Mouse (Mus musculus) mammary gland, adult 2 months (tissue): ENCODE results near the gene Cdsn. TPM values are rescaled to one million over a fixed set of nuclear protein-coding genes. Genes with fewer than 3 reads are reported as not detected.

Experiments
- polyA plus RNA-seq: library from polyadenylated mRNA; depleted of rRNA; stranded (reverse); fragments of >200 nt; gene quantifications from 2 replicates; pipeline ENCODE4 v1.2.3, GENCODE M21; 2012; ENCODE audit warnings: low replicate concordance; rRNA removed

Cdsn gene
- polyA plus RNA-seq, result 63.9 and 77.7 TPM in 2 replicates

DNA sequence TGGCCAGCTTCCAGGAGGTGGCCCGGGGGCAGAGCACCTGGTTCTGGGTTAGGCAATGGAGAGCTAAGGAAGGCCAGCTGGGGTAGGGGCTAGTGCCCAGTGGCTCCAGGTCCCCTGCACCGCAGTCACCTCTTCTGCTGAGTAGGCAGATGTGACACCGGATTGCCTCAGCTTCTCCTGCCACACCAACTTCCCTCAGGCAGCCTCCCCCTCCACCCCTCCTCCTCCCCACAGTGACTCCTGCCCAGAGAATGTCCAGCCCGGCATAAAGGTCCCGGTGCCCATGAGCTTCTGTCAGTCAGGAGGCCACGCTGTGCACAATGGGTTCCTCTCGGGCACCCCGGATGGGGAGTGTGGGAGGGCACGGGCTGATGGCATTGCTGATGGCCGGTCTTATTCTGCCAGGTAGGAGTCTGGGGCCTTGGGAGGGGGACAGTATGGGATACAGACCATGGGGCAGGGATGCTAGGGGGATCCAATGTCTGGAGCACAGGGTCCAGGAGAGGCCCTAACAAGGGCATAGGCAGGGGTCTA lies at the start of gene Cdsn:
Gene Cdsn (plus strand): TSS at position 248 of the 534 bp plus-strand sequence.

DNA sequence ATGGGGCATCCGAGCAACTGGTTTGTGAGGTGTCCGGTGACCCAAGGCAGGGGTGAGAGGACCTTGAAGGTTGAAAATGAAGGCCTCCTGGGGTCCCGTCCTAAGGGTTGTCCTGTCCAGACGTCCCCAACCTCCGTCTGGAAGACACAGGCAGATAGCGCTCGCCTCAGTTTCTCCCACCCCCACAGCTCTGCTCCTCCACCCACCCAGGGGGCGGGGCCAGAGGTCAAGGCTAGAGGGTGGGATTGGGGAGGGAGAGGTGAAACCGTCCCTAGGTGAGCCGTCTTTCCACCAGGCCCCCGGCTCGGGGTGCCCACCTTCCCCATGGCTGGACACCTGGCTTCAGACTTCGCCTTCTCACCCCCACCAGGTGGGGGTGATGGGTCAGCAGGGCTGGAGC lies 46.2 kb upstream of the Cdsn start, which contains the start of gene Pou5f1:
Gene Pou5f1 (plus strand): TSS at position 243 of the 400 bp plus-strand sequence.

DNA sequence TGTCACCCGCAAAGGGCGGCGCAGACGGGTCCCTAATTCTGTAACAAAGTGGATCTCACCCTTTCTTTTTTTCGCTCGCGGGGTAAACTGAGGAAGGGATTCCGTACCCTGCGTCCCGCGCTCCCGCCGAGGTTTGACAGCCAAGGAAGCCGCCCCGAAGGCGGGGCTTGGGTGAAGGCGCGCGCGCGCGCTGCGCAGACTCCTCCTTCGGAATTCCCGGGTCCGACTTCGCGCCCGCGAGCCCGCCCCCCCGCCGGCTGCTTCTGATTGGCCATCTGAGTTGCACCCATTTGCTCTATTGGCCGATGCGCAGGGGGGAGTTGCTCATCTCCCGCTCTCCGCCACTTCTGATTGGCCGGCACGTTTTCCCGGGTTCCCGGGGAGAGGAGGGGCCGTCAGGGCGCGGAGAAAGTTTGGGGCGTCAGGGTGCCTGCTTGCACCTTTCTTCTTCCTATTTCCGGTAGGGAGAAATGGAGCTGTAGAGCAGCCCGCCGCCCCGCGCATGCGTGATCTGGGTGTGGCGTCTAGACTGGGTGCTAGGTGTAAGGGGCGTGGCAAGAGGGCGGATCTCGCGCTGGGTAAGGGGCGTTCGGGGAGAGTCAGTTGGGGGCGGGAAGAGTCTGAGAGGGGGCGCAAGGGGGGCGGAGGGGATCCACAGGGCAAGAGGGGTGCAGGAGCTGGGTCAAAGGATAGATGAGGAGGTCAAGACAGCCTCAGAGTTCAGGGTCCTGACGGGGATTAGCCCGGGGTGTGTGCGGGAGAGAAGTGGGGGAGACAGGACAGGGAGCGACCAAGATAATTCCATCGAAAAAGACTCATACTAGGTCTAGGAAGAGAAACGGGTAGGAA lies 35.1 kb upstream of the Cdsn start, which contains the start of the genes Tcf19 and Cchcr1:
Gene Tcf19 (minus strand): TSS at position 173 of the 849 bp plus-strand sequence.
Gene Cchcr1 (plus strand): TSS at position 449 of the 849 bp plus-strand sequence.

DNA sequence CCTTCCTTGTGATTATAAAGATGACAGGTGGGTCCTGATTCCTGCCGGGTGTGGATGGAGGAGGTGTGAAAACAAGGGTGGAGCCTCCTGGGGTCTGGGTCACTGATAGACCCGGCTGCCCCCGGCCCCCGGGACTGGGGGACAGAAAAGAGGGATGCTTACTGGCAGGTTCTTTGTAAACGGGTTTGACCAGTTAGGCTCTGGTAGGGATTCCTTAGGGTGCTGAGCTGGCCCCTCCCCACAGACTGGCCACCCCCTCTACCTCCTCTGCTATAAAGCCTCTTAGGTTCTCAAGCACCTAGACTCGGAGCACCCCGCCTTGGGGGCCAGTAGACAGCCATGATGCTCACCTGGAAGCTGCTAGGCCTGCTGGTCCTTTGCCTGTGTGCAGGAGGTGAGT lies 19.0 kb upstream of the Cdsn start, which contains the start of gene Psors1c2:
Gene Psors1c2 (plus strand): TSS at position 301 of the 400 bp plus-strand sequence.

DNA sequence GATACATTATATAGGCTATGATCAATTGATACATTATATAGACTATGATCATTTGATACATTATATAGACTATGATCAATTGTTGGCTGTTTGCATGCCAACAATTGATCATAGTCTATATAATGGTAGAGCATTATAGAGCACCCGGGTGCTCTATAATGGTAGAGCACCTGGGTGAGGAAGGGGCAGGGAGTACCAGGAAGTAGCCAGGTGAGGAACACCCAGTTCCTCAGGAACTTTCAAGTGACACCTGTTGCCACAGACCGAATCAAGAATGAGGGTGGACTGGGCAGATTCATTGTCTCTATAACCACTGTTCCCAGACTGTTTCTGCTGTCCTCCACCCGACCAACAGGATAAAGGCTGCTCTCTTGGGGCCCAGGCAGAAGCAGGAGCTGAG lies 15.2 kb downstream of the Cdsn start, which contains the start of gene 2300002M23Rik:
Gene 2300002M23Rik (plus strand): TSS at position 301 of the 400 bp plus-strand sequence.

DNA sequence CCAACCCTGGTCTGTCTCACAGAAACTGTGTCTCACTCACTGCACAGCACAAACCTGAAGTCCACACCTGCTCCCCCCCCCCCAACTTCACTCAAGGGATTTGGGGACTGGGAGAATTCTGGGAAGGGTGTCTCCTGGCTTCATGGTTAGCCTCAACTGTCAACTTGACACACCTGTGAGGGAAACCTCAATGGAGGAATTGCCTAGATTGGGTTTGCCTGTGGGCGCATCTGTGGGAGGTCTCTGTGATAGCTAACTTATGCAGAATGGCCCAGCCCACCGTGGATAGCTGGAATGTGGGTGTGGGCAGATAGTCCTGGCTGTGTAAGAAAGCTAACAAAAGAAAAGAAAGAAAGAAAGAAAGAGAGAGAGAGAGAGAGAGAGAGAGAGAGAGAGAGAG lies 49.3 kb downstream of the Cdsn start, which contains the start of gene Sfta2:
Gene Sfta2 (plus strand): TSS at position 301 of the 400 bp plus-strand sequence.

Other genes with a start within 250 kb of the Cdsn start
- 0.06 and 0.08 TPM in 2 replicates for gene H2-Q1, start 231.7 kb upstream of the Cdsn start, polyA plus RNA-seq
- gene H2-Q2, start 209.9 kb upstream of the Cdsn start, polyA plus RNA-seq, result 2.9 and 3.9 TPM in 2 replicates
- gene H2-Q4, start 172.5 kb upstream of the Cdsn start, polyA plus RNA-seq, result 138 and 275 TPM in 2 replicates
- 123 and 169 TPM in 2 replicates for gene H2-Q6, start 127.3 kb upstream of the Cdsn start, polyA plus RNA-seq
- gene H2-Q7, start 113.0 kb upstream of the Cdsn start, polyA plus RNA-seq, result 529 and 618 TPM in 2 replicates
- gene H2-Q10, start 82.0 kb upstream of the Cdsn start, polyA plus RNA-seq, result 195 and 217 TPM in 2 replicates
- gene Pou5f1, start 46.1 kb upstream of the Cdsn start, polyA plus RNA-seq, result not detected in 2 replicates
- 9.0 and 13.1 TPM in 2 replicates for gene Tcf19, start 35.3 kb upstream of the Cdsn start, polyA plus RNA-seq
- 5.8 and 6.5 TPM in 2 replicates for gene Cchcr1, start 35.0 kb upstream of the Cdsn start, polyA plus RNA-seq
- 0.79 TPM in 1 of 2 replicates, not detected in the other for gene Psors1c2, start 18.9 kb upstream of the Cdsn start, polyA plus RNA-seq
- not detected in 2 replicates for gene 2300002M23Rik, start 15.3 kb downstream of the Cdsn start, polyA plus RNA-seq
- not detected in 2 replicates for gene Sfta2, start 49.4 kb downstream of the Cdsn start, polyA plus RNA-seq
- gene Gm9573, start 74.5 kb downstream of the Cdsn start, polyA plus RNA-seq, result not detected in 2 replicates
- gene Mucl3, start 91.6 kb downstream of the Cdsn start, polyA plus RNA-seq, result not detected in 2 replicates
- gene Vars2, start 115.5 kb downstream of the Cdsn start, polyA plus RNA-seq, result 29.6 and 63.8 TPM in 2 replicates
- gene Gtf2h4, start 121.6 kb downstream of the Cdsn start, polyA plus RNA-seq, result 29.5 and 31.8 TPM in 2 replicates
- gene Ddr1, start 152.5 kb downstream of the Cdsn start, polyA plus RNA-seq, result 39.2 and 64.6 TPM in 2 replicates